Mouse (Mus musculus) Muller cell, postnatal 12 days (primary cell): ENCODE results near the gene 1700113H08Rik.

Experiments used
- DNase-seq: peaks from one replicate; pipeline ENCODE4 v3.0.0-alpha.2; 2015; ENCODE audit errors: inconsistent ontology term

The 1700113H08Rik gene

DNA sequence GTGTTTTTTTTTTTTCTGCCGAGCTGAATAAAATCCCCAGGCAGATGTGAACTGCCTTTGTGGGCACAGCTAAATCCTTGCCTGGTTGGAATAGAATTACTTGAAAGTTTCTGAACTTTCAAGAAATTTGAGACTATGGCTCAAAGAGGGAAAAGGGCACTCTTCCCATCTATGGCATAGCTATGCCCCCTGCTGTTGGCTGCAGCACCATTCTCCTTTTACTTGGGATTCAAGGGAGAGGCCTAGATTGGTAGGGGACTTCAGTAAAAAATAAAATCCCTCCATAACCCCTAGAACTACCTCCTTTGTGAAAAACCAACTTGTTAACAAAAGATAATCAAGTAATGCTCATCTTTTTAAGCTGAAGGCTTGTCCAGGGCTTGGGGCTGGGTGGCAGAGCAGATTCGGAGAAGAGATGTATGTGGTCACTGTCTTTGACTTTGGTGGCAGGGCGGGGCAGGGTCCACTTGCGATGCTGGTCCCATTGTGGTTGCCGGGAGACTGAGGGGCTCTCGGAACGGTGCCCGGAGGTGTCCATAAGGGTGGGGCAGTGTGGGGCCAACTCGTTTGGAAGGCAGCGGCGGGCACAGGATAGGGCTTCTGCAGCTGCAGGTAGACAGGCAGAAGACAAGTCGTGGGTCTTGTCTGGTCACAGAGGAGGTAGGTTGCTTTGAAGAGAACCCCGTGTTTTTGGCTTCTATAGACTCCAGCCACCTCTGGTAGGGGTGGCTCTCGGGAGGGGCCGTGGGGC lies at the start of gene 1700113H08Rik:
Gene 1700113H08Rik (plus strand): TSS at position 546 of the 751 bp plus-strand sequence.
- DNase-seq, result peak; percentile 3

DNA sequence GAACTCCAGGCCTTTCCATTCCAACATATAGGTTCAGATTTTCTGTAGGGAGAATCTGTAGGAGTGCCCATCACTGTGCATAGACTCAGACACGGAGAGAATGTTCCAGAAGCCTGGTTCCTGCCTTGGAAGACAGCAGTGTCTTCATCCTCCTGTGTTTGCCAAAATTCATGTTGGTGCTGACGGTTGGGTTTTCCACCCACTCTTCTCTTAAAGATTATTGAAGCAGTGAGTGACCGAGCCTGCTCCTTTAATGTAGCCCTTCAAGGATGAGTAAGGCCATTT lies 49.7 kb upstream of the 1700113H08Rik start:
- DNase-seq, result no peak

GRCm38 (mm10) chr10:87012087-87012486 lies 45.8 kb upstream of the 1700113H08Rik start:
- no peak for DNase-seq

GRCm38 (mm10) chr10:87014391-87014965 lies 43.4 kb upstream of the 1700113H08Rik start:
- DNase-seq, result no peak

DNA sequence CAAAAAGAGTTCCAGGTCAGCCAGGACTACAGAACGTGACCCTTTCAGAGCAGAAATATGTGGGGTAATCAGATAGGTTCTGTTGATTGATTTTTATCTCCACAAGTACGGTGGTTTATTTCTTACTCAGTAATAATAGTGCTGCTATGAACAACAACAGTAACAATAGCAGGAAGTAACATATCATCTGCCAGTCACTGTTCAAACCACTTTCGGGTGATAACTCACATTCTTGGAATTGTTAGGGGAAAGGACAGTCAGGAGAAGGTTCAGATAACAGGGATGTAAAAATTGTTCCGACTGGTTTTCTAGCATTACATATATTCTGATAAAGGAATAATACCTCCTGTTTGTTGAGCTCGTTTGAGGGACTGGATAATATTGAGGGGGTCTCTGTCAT lies 42.4 kb upstream of the 1700113H08Rik start:
- DNase-seq, result peak; percentile 17

DNA sequence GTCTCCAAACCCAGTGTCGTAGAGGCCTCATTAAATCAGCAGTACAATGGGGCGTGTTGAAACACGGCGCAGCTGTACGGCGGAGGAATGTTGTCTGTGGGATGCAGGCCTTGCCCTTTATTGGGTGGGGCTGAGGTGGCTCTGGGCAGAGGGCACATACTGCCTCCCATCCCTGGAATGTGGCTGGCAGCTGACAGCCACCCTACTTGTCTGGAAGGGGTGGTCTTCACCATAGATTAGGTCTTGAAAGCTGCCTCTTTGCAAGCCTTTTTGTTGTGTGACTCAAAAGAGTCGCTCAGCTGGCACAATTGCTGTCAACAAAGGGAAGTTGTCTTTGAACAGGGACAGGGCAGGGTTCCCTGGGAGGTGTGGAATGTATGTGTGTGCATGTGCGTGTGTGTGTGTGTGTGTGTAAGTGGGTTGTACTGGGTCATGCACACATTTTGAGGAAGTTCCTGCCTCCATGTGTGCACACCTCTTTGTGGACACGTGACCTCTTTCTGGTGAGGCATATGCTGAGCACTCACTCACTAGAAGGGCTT lies 41.6 kb upstream of the 1700113H08Rik start:
- peak; percentile 85 for DNase-seq

- no peak for DNase-seq
Observed at GRCm38 (mm10) chr10:87018876-87019275, 39.0 kb upstream of the 1700113H08Rik start.

- DNase-seq, result peak; percentile 17
Observed at GRCm38 (mm10) chr10:87020711-87021110, 37.1 kb upstream of the 1700113H08Rik start.

- DNase-seq, result peak; percentile 77
Observed at GRCm38 (mm10) chr10:87024884-87025283, 33.0 kb upstream of the 1700113H08Rik start.

DNA sequence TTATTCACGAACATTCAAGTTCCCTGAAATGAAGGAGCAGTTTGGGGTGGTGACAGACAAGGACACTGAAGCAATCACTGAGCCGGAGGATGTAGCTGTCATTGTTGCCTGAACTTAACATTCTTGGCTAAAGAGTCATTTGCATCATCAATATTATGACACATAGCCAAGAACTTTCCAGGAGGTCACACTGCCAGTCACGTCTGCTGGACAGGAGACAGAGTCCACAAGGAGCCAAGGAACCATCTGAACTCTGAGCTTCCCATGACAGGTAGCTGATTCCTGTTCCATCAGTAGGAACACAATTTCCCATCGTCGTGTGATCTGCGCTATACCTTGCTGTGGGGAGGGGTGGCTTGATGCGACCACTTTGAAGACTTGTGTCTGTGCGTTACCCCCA lies 25.1 kb upstream of the 1700113H08Rik start:
- no peak for DNase-seq

DNA sequence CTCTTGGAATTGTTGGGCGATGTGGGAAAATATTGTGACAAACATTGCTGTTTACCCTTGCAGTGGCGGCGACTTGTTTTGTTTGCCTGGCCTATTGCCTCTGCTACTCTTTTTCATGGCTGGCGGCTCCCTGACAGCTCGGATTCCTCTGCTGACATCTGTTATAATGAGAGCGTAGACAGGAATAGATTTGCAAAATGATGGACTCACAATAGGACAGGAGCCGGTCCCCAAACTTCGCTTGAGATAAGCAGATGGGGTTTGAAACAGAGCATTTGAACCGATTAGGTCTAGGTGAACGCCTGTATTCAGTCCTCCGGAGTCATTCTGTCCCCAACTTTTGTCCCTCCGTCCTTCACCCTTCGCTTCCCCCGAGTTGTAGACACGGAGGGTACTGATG lies 22.0 kb upstream of the 1700113H08Rik start:
- no peak for DNase-seq

- DNase-seq, result peak; percentile 6
Observed at GRCm38 (mm10) chr10:87036271-87036703, 21.6 kb upstream of the 1700113H08Rik start.

DNA sequence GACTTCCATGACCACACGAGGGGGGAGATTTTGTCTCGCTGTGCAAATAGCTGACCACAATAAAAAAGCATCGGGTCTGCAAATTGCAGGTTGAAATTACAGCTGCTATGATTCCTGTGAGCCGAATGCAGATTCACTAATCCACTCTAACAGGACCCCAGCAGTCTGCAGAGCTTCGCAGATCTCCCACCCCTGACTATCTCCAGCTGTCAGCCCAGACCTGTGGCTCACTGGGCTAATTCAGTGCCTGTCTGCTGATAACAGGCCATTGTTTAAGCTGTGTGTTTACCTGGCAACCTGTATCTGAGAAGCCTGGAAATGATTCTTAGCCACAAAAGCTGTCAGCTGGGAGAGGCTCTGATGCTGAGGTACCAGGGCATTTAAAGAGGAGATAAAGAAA lies 20.8 kb upstream of the 1700113H08Rik start:
- DNase-seq, result no peak

- no peak for DNase-seq
Observed at GRCm38 (mm10) chr10:87039340-87039739, 18.5 kb upstream of the 1700113H08Rik start.

DNA sequence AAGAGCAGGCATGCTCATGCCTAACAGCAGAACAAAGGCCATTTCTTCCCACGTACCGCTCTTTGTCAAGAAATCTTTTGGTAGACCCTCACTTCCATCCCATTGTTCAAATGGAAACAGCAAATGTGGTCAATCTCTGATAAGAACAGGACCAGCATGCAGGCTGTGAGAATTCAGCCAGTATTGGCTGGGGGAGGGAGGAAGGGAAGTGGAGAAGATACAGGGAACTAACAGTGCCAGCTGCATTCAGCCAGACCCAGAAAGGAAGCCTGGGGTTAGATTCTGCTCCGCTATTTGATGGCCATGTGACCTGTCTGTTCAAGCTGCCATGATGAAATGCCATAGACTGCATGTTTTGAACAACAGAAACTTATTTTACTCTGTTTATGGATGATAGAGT lies 18.0 kb upstream of the 1700113H08Rik start:
- DNase-seq, result no peak

- no peak for DNase-seq
Observed at GRCm38 (mm10) chr10:87041265-87041664, 16.6 kb upstream of the 1700113H08Rik start.

GRCm38 (mm10) chr10:87045273-87045672 lies 12.6 kb upstream of the 1700113H08Rik start:
- DNase-seq, result no peak

- no peak for DNase-seq
Observed at GRCm38 (mm10) chr10:87046469-87046868, 11.4 kb upstream of the 1700113H08Rik start.

DNA sequence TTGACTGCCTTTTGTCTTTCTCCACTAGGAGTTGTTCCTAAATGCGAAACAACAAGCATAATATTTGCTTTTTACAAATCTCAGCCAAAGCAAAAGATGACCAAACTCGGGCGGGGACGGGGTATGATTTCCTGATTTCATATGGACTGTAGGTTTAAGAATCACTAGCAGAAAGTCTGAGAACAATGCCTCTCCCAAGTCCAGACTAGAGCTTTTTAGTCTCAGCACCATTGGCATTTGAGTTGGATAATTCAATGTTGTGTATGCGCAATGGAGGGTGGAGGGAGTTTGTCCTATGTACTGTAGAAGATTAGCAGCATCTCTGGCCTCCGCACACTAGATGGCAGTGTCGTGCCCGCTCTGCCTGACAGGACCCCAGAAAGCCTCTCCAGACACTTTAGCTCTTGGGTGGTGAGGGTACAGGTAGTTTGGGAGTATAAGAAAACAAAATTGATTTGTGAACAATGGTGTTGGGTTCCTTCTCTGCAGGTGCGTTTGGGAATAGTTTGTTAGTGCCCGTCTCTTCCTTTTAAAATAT lies 10.8 kb upstream of the 1700113H08Rik start:
- DNase-seq, result no peak

GRCm38 (mm10) chr10:87049179-87049578 lies 8.7 kb upstream of the 1700113H08Rik start:
- DNase-seq, result no peak

DNA sequence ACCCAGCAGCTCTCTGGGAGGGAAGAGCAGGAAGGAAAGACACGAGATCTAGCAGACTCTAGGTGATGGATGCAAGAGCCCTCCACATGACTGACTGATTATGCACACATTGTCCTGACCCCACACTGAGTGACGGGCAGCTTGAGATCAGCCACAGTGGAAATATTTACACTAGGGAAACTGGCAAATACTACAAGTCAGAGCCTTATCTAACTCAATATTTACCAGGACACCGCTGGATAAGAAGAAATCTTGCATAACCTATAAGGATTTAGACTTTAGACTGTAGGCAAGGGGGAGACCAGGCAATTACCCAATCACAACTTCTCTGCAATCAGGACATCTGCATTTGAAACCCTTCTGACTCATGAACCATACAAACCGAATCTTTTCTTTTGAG lies 6.1 kb upstream of the 1700113H08Rik start:
- DNase-seq, result no peak

- peak; percentile 72 for DNase-seq
Observed at GRCm38 (mm10) chr10:87058251-87058925, 543 bp downstream of the 1700113H08Rik start.
